Mouse (Mus musculus): ENCODE measurements at regions not wholly inside any gene's neighbourhood (a gene's known extent, or its start where the extent isn't known, plus 50 kb on each side); places are given as distances from the start of the nearest gene placed in this dataset.
"Not testable (repeated sequence)": the region's sequence is repeated elsewhere in the genome, so short reads cannot be mapped to it uniquely, and the experiment has no call there.

GRCm38 (mm10) chr12:106295596-106295995, 285.6 kb downstream of the Vrk1 start:
- no peak for DNase-seq (ENCODE audit: extremely low spot score in 1 of 2, low spot score in 1 of 2)

GRCm38 (mm10) chr12:106302617-106303016, 292.6 kb downstream of the Vrk1 start:
- DNase-seq (ENCODE audit: extremely low spot score in 1 of 2, low spot score in 1 of 2), result peak in 1 of 2 experiments; percentile 36

DNA sequence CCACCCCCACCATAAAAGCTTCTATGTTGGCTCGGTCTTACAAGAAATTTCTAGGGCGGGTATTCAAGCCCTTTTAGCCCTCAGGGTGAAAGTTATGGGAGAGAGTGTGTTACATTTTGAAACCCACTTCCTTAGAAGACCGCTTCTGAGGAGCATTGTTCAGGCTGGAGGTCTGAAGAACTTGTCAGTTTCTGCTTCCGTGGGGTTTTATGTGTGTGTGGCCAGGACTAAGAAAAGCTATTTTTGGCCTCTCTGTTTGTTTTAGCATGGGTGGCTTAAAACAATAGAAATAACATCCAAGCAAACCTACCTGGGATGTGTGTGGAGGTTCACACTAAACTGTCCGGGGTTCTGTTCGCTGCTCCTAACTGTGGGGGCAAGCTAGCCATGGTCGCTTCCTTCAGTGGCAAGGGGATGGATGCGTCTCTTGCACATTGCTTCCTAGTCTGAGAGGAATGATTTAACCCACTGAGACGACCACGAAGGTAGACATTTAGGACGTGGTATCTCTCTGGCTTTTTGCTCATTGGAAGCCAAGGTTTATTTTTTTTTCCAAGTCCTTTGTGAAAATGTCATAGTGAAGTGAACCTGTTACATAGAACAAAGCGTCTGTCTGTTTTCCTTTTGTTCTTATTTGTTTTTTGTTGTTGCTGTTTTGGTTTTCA, 298.4 kb downstream of the Vrk1 start:
- no peak for DNase-seq (ENCODE audit: extremely low spot score in 1 of 2, low spot score in 1 of 2)

DNA sequence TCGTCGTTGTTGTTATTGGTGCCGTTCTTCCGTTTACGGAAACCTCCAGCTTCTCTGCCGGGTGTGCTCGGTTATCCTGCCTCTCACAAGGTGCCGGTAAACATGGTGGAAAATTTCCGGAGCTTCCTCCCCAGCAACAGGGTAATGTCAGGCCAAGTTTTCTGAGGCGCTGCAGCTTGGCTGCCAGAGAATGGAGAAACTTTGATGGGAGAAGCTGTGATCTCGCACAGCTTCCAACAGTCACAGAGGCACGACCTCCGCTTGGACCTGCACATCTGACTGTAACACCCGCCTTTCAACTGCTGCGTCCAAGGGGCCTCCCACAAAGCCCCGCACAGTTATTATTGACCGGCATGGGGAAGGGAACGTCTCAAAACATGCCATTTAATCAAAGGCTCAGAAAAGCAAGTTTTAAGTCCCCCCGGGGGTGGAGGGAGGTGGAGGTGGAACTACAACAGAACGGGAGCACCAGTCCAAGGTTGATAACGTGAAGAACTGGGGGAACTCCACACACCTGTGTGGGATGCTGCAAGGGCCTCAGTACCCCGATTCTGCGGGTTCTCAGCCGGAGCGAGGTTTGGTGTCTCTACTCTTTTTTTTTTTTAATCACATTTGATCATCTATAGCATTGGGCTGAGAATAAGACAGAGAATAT, 299.1 kb downstream of the Vrk1 start:
- no peak for DNase-seq (ENCODE audit: extremely low spot score in 1 of 2, low spot score in 1 of 2)

- no peak for DNase-seq (ENCODE audit: extremely low spot score in 1 of 2, low spot score in 1 of 2)
These were observed 300.1 kb downstream of the Vrk1 start for GRCm38 (mm10) chr12:106310171-106310570.

GRCm38 (mm10) chr12:106310585-106311319, 300.7 kb downstream of the Vrk1 start:
- peak in 1 of 2 experiments; percentile 29 for DNase-seq (ENCODE audit: extremely low spot score in 1 of 2, low spot score in 1 of 2)

DNA sequence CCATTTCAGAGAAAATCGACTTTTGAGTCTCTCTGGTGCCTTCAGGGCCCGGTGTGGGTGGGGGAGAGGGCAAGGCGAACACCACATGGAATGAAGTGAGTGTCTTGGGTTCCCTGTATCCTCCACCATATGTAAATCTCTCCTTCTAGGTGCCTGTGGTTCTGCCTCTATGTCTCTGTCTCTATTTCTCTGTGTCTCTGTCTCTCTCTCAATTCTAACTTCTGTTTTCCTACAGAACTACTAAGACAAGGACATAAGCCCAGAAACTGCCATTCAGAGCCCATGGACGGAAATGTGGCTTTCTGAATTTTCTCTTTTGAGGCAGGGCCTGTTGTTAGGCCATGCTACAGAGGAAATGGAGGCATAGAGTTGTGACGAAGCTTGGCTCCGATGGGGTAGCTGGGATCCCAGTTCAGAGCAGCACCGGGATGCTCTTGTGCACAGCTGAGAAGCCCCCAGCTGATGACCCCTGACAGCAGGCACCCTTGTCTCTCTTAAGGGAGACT, 301.3 kb downstream of the Vrk1 start:
- no peak for DNase-seq (ENCODE audit: extremely low spot score in 1 of 2, low spot score in 1 of 2)

GRCm38 (mm10) chr12:106311831-106312600, 302.0 kb downstream of the Vrk1 start:
- DNase-seq (ENCODE audit: extremely low spot score in 1 of 2, low spot score in 1 of 2), result no peak

DNA sequence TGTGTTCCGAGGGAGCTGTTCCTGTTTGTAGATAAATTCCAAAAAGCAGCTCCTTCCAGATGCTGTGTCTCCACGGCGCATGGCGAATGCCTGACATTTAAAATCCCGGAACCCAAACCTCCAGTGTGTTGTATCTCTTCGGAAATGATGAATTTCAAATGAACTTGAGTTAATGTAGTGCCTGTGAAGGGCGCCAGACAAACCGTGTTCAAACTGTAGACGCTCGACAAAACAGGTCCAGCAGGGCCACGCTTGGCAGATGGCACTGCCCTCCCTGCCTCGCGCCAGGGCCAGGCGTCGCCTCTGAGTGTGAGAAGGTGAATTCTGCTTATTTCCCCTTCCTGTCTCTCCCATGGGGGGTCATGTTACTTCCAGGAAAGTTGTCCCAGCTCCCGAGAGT, 307.7 kb downstream of the Vrk1 start:
- no peak for DNase-seq (ENCODE audit: extremely low spot score in 1 of 2, low spot score in 1 of 2)

- no peak for DNase-seq (ENCODE audit: extremely low spot score in 1 of 2, low spot score in 1 of 2)
These were observed 311.5 kb downstream of the Vrk1 start for GRCm38 (mm10) chr12:106321511-106321910.

- DNase-seq (ENCODE audit: extremely low spot score in 1 of 2, low spot score in 1 of 2), result no peak
These were observed 316.6 kb downstream of the Vrk1 start for GRCm38 (mm10) chr12:106326611-106327010.

GRCm38 (mm10) chr12:106327351-106327750, 317.3 kb downstream of the Vrk1 start:
- DNase-seq (ENCODE audit: extremely low spot score in 1 of 2, low spot score in 1 of 2), result no peak

GRCm38 (mm10) chr12:106357867-106358266, 347.8 kb downstream of the Vrk1 start:
- DNase-seq (ENCODE audit: extremely low spot score in 1 of 2, low spot score in 1 of 2), result no peak

DNA sequence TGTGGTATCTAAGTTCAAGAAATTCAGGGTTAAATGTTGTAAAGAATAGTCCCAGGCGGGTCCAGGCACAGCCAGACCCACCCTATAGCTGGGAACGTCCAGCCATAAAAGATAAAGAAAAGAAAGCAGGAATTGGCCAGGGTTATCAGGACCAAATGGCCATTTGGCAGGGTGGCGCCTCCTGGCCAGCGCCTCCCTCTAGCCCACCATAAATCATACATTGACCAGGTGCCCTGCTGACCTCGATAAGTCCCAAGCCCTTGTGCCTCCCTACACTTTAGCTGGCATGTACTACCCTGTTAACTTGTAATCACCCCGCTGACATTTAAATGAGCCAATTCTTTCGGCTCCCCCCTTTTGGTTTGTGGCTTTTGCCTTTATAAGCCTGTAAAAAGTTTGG, 351.6 kb downstream of the Vrk1 start:
- not testable (repeated sequence) for DNase-seq (ENCODE audit: extremely low spot score in 1 of 2, low spot score in 1 of 2)

DNA sequence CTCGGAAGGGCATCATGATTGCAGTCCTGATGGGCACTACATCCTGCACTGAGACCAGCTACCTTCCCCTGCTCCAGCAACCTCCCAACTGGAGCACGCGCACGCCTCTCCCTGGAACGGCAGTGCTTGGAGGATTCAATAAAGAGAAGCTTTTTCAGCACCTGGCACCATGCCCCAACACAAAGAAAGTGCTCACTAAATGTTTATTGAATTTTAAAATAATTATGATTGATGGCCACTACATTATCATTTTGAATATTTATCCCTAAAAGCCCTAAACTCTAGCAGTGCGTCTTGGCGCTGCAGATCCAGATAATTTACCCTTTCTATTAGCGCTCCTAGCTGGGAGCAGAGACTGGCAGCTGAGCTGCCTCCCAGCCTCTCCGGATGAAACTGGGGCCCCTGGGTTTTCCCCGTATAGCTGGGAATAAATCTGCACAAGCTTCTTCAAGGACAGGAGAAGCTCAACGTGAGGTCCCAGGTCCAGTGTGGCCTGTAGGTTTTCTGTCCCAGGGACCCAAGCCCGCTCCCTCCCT, 364.9 kb downstream of the Vrk1 start:
- DNase-seq (ENCODE audit: extremely low spot score in 1 of 2, low spot score in 1 of 2), result peak in 1 of 2 experiments; percentile 11

DNA sequence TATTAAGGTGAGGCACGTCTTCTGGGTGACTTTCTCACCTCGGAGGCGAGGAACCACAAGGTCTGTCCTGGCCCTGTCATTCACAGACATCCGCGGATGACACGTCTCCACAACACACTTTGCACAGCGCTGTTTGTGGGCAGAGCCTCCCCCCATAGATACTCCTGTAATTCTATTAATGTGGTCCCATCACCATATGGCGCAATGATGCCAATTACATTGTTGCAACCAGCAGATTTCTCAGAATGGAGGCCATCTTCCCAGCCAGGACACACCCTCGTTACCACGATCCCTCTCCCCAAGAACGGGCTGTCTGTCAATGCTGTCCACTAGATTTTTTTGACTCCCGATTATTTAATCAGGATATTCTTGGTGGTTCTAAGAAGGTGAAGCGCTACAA, 365.9 kb downstream of the Vrk1 start:
- DNase-seq (ENCODE audit: extremely low spot score in 1 of 2, low spot score in 1 of 2), result no peak

- no peak for DNase-seq (ENCODE audit: extremely low spot score in 1 of 2, low spot score in 1 of 2)
These were observed 366.8 kb downstream of the Vrk1 start for GRCm38 (mm10) chr12:106376783-106377182.

DNA sequence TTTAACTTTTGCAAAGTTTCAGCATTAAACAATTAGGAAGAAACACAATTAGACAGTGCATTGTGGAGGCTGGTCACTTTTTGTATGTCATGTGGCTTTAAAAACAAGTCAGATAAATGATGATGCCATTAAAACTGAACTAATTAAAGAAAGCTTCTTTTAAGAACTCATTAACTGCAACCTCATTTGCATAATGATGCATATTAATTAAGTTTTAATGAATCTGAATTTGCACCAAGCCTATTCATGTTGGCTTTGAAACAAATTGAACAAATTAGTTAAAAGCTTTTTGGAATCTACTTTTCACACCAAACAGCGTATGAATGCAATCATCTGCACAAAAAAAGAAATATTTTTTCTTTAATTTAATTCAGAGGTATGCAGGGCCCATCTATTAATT, 367.3 kb downstream of the Vrk1 start:
- no peak for DNase-seq (ENCODE audit: extremely low spot score in 1 of 2, low spot score in 1 of 2)

- DNase-seq (ENCODE audit: extremely low spot score in 1 of 2, low spot score in 1 of 2), result no peak
These were observed 367.7 kb downstream of the Vrk1 start for GRCm38 (mm10) chr12:106377761-106378160.

GRCm38 (mm10) chr12:106378303-106379075, 368.5 kb downstream of the Vrk1 start:
- peak; percentile 11 to 27 for DNase-seq (ENCODE audit: extremely low spot score in 1 of 2, low spot score in 1 of 2)
